Mouse (Mus musculus) liver, adult 2 months (tissue): ENCODE measurements around the gene Cd160.

Source experiments
- CTCF ChIP-seq: fragments of 200-500 bp; IDR thresholded peaks from 2 replicates; pipeline ENCODE4 v1.5.1; 2011; ENCODE audit warnings: low read depth, low read length, control low read depth
- POLR2A ChIP-seq: fragments of 200-500 bp; IDR thresholded peaks from 2 replicates; pipeline ENCODE4 v1.6.1; 2011; ENCODE audit warnings: low read length, control low read depth; ENCODE audit not compliant: insufficient read depth; ENCODE audit errors: extremely low read depth

DNA sequence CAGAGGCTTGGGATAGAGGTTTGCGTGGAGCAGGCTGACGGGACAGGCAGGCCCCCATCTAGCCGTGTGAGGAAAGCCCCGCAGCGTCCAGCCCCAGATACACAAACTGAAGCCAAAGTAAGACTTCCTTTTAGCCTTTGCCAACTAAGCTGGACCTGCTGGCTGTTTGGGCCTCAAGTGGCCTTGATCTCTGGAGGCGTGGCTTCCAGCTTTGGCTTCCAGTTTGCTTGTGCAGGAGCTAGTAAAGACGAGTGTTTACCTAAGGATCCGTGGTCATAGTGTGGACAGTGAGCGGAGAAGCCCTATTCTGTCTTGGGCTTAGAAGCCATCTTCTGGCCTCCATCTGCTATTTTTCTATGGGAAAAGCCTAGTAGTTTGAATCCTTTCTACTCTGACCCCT, 16.7 kb upstream of the Cd160 start:
- TF ChIP-seq POLR2A (no peak), CTCF (no peak)
